ENCODE assay signal across 10 mouse cellular contexts in the genomic region with DNA sequence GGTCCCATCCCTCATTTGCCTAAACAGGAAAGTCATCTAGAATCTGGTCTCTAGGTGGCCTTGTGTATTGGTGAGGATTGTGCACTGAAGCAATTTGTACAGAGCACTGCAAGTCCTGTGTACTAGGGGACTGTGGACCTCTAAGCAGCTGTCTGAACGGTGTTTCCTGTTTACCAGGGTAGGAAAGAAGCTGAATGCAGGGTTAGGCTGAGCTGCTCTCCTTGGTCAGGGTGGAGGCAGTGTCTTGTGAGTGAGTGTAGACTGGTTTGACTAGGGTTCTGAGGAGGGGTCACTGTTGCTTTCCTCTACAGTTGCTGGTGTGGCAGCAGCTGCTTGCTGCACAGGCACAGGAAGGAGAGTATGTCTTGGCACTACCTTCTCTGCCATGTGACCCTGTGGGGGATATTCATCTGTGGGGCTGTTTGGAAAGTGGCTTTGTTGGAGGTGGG. TPM values are rescaled to one million over a fixed set of nuclear protein-coding genes. Genes with fewer than 3 reads are reported as not detected.
DNase-seq lines count a peak whose midpoint lies in the region; ATAC-seq lines count a peak whose summit lies in the region.
"Had no signal": no experiment of that assay in that cellular context is flagged by ENCODE, and none has a peak within 500 bp of the region (broad histone marks: within the 10 kb centered on the region; RNA-seq: fewer than 3 reads in every experiment).

No protein-coding gene starts in this region.

- no peak for DNase-seq in kidney, adult 11 months
- no peak for DNase-seq in adipocyte (ENCODE audit: low spot score)
- DNase-seq in adrenal gland, postnatal 36 days, result no peak
- no peak for DNase-seq in Muller cell, postnatal 12 days (ENCODE audit: inconsistent ontology term)

- peak; percentile 21; the same call in 1 of the 2 replicates for ATAC-seq in kidney, embryonic 16.5 days (ENCODE audit: low FRiP score, low TSS enrichment)
- ATAC-seq in CD4-positive, CD25-positive, alpha-beta regulatory T cell, adult 4 months, result peak; percentile 52
- ATAC-seq in embryonic facial prominence, embryonic 15.5 days (ENCODE audit: insufficient number of reproducible peaks, low FRiP score, low TSS enrichment, low read depth), result no peak
- ATAC-seq in monocyte, adult 5-6 weeks (replicated peaks; ENCODE audit: insufficient number of reproducible peaks, low FRiP score, low TSS enrichment, poor library complexity, severe bottlenecking), result 0 out of 2 replicates have a peak, but pooled peaks have one; percentile 24

- 59% methylated on average over 1 of the region's 1 CpGs for WGBS in kidney, embryonic 16.5 days
- 69% methylated on average over 1 of the region's 1 CpGs for WGBS in embryonic facial prominence, embryonic 15.5 days

- peaks cover 46% of the 10 kb centered on the region for H3K4me1 ChIP-seq in kidney, embryonic 16.5 days (ENCODE audit: insufficient read depth, low read length)
- peaks cover 72% of the 10 kb centered on the region for H3K4me1 ChIP-seq in embryonic facial prominence, embryonic 15.5 days

- peaks cover 11% of the 10 kb centered on the region for H3K36me3 ChIP-seq in kidney, embryonic 16.5 days (ENCODE audit: insufficient read depth, low read length)
- peaks cover 5% of the 10 kb centered on the region for H3K36me3 ChIP-seq in embryonic facial prominence, embryonic 15.5 days

- no peaks in the 10 kb centered on the region for H3K9me3 ChIP-seq in kidney, embryonic 16.5 days (ENCODE audit: low read length)
- no peaks in the 10 kb centered on the region for H3K9me3 ChIP-seq in embryonic facial prominence, embryonic 15.5 days (replicated peaks)

- H3K27ac ChIP-seq in kidney, embryonic 16.5 days (ENCODE audit: low read length), result peak overlapping the region; percentile 63
- H3K27ac ChIP-seq in embryonic facial prominence, embryonic 15.5 days (replicated peaks), result peak overlapping the region; percentile 41
- H3K27ac ChIP-seq: liver, embryonic 14.5 days had no signal

- H3K4me2 ChIP-seq in kidney, embryonic 16.5 days (replicated peaks; ENCODE audit: low read depth, low read length), result no peak overlapping the region
- H3K4me2 ChIP-seq in embryonic facial prominence, embryonic 15.5 days (replicated peaks), result no peak overlapping the region

- no peaks in the 10 kb centered on the region for H3K27me3 ChIP-seq in kidney, embryonic 16.5 days (ENCODE audit: insufficient read depth, low read length)
- no peaks in the 10 kb centered on the region for H3K27me3 ChIP-seq in embryonic facial prominence, embryonic 15.5 days

- no peak overlapping the region for H3K4me3 ChIP-seq in kidney, embryonic 16.5 days (ENCODE audit: low read length)
- no peak overlapping the region for H3K4me3 ChIP-seq in embryonic facial prominence, embryonic 15.5 days (replicated peaks)
- H3K4me3 ChIP-seq: erythroblast, embryonic 14.5 days had no signal

- H3K9ac ChIP-seq in kidney, embryonic 16.5 days (replicated peaks; ENCODE audit: low read length), result 0 out of 2 replicates have a peak overlapping the region, but pooled peaks have one; percentile 18
- H3K9ac ChIP-seq in embryonic facial prominence, embryonic 15.5 days, result no peak overlapping the region
- H3K9ac ChIP-seq: liver, embryonic 14.5 days had no signal

RNA-seq across cellular contexts. Expression of a gene that starts 11.1 kb away (rescaled TPM):
- polyA plus RNA-seq in kidney, embryonic 16.5 days (2015; fragmentation: Nextera tagmentation; extraction: Ambion mirVana), result 49.9 and 50.6 TPM in 2 replicates
- 10 to 100 TPM; 56.4 to 66.8 TPM for polyA plus RNA-seq in CD4-positive, CD25-positive, alpha-beta regulatory T cell, adult 4 months (2017; shearing (Covaris generic))
- polyA plus RNA-seq in embryonic facial prominence, embryonic 15.5 days (2015; fragmentation: Nextera tagmentation; extraction: Ambion mirVana), result 49.2 and 54.4 TPM in 2 replicates
- total RNA-seq in monocyte, adult 5-6 weeks (2017), result 7.9 to 14.9 TPM (median 14.5 TPM) in 3 replicates
- 10 to 100 TPM; 51.7 to 62.2 TPM for total RNA-seq in adrenal gland, postnatal 36 days (2021)
